Mouse (Mus musculus) neural tube, embryonic 11.5 days (tissue): Measurements from ENCODE around the gene Ube2l6. TPM values are rescaled to one million over a fixed set of nuclear protein-coding genes. Genes with fewer than 3 reads are reported as not detected.
"Not testable (repeated sequence)": the region's sequence is repeated elsewhere in the genome, so short reads cannot be mapped to it uniquely, and the experiment has no call there.

ENCODE experiments used
- ATAC-seq: fragments of 200-750 bp; cut with Nextera tagmentation; 2 replicates; pipeline ENCODE4 v1.8.0; 2017; ENCODE audit warnings: moderate number of reproducible peaks, mild to moderate bottlenecking, moderate TSS enrichment, moderate library complexity; ENCODE audit not compliant: insufficient read depth, low FRiP score, low TSS enrichment
- DNase-seq: peaks from one replicate; pipeline ENCODE4 v3.0.0-alpha.2; 2015; ENCODE audit warnings: low spot score
- H3K27ac ChIP-seq: fragments of 300-500 bp; sonication (generic); 2 replicates; pipeline ENCODE4 v1.5.1; 2014; ENCODE audit warnings: low read depth, mild to moderate bottlenecking, low read length
- H3K27me3 ChIP-seq: fragments of 300-500 bp; sonication (generic); 2 replicates; pipeline ENCODE4 v1.6.1; 2014; ENCODE audit warnings: mild to moderate bottlenecking, low read length, mixed read lengths; ENCODE audit not compliant: control insufficient read depth, insufficient read depth
- H3K36me3 ChIP-seq: fragments of 300-500 bp; sonication (generic); 2 replicates; pipeline ENCODE4 v1.6.1; 2014; ENCODE audit warnings: mild to moderate bottlenecking, low read length, moderate library complexity, mixed read lengths; ENCODE audit not compliant: control insufficient read depth, insufficient read depth
- H3K4me1 ChIP-seq: fragments of 300-500 bp; sonication (generic); 2 replicates; pipeline ENCODE4 v1.6.1; 2014; ENCODE audit warnings: low read length, mixed read lengths; ENCODE audit not compliant: control insufficient read depth, insufficient read depth
- H3K4me2 ChIP-seq: fragments of 300-500 bp; sonication (generic); 2 replicates; pipeline ENCODE4 v1.6.1; 2014; ENCODE audit warnings: low read depth, mild to moderate bottlenecking, moderate library complexity
- H3K4me3 ChIP-seq: fragments of 300-500 bp; sonication (generic); 2 replicates; pipeline ENCODE4 v1.5.1; 2014; ENCODE audit warnings: low read depth, low read length
- H3K9ac ChIP-seq: fragments of 300-500 bp; sonication (generic); 2 replicates; pipeline ENCODE4 v1.6.1; 2014; ENCODE audit warnings: mild to moderate bottlenecking, low read length
- H3K9me3 ChIP-seq: fragments of 300-500 bp; sonication (generic); 2 replicates; pipeline ENCODE4 v1.6.1; 2016; ENCODE audit warnings: low read length; ENCODE audit not compliant: control insufficient read depth
- WGBS: fragments of 180-500 bp; shearing (Covaris S2); extraction: QIAGEN DNeasy Blood & Tissue Kit; methylation state at CpG from one replicate; pipeline ENCODE4 v1.1.7; 2014; 5-methylcytosine and 5-hydroxymethylcytosine counted together
- polyA plus RNA-seq: library from polyadenylated mRNA; unstranded; fragments of >200 nt; fragmentation: Nextera tagmentation; extraction: Ambion mirVana; gene quantifications from 2 replicates; pipeline ENCODE4 v1.2.1, GENCODE M21; 2014

Ube2l6 gene
- polyA plus RNA-seq, 1 experiment from 2014 or later: 34.9 TPM

- Histone ChIP-seq H3K9me3 (no peaks in the 10 kb centered on the region), H3K36me3 (no peaks in the 10 kb centered on the region), H3K27me3 (no peaks in the 10 kb centered on the region), H3K4me2 (peak overlapping the region; percentile 79), H3K27ac (no peak overlapping the region), H3K9ac (peak overlapping the region; percentile 64), H3K4me3 (peak overlapping the region; percentile 53), H3K4me1 (0 out of 2 replicates have a peak, but pooled peaks cover 3% of the 10 kb centered on the region)
- under 1% methylated on average over 10 of the region's 16 CpGs for WGBS
- DNase-seq: peak; percentile 57
- peak; percentile 64 for ATAC-seq
Measured at GRCm38 (mm10) chr2:84799041-84799561, 473 bp downstream of the Ube2l6 start.

- Histone ChIP-seq H3K4me3 (no peak overlapping the region), H3K9ac (no peak overlapping the region), H3K36me3 (no peaks in the 10 kb centered on the region), H3K27ac (no peak overlapping the region), H3K4me2 (no peak overlapping the region), H3K27me3 (no peaks in the 10 kb centered on the region), H3K9me3 (no peaks in the 10 kb centered on the region), H3K4me1 (0 out of 2 replicates have a peak, but pooled peaks cover 3% of the 10 kb centered on the region)
- ATAC-seq (no peak), DNase-seq (no peak)
- 82% methylated on average over 4 of the region's 4 CpGs for WGBS
Measured at GRCm38 (mm10) chr2:84800304-84800703, 1.7 kb downstream of the Ube2l6 start.

DNA sequence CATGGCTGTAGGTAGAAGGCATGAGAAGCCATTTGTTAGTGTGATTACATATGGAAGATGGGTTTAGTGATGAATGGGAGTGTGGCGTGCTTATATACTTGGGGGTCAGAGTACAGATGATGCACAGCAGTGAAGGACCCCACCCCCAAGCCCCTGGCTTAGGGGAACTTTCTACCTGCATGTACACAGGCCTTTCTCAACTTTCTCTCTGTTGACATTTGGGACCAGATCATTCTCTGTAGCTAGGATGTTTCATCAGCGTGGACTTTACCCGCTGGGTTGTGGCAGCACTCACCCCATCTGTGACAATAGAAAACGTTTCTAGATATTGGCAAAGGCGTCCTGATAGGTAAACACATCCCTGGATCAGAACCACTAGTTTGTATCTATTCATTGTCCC is 2.6 kb downstream of the Ube2l6 start:
- not testable (repeated sequence) for H3K4me2 ChIP-seq, H3K4me1 ChIP-seq, H3K36me3 ChIP-seq, H3K27ac ChIP-seq, ATAC-seq, H3K9ac ChIP-seq, H3K27me3 ChIP-seq, DNase-seq, H3K9me3 ChIP-seq, H3K4me3 ChIP-seq
- 85% methylated on average over 5 of the region's 5 CpGs for WGBS

GRCm38 (mm10) chr2:84803963-84804362 is 5.3 kb downstream of the Ube2l6 start:
- Histone ChIP-seq H3K4me1 (0 out of 2 replicates have a peak, but pooled peaks cover 3% of the 10 kb centered on the region), H3K36me3 (no peaks in the 10 kb centered on the region), H3K27me3 (no peaks in the 10 kb centered on the region), H3K4me3 (no peak overlapping the region), H3K9me3 (no peaks in the 10 kb centered on the region), H3K9ac (no peak overlapping the region), H3K4me2 (no peak overlapping the region), H3K27ac (no peak overlapping the region)
- no peak for ATAC-seq
- no peak for DNase-seq
- 88% methylated on average over 7 of the region's 7 CpGs for WGBS

DNA sequence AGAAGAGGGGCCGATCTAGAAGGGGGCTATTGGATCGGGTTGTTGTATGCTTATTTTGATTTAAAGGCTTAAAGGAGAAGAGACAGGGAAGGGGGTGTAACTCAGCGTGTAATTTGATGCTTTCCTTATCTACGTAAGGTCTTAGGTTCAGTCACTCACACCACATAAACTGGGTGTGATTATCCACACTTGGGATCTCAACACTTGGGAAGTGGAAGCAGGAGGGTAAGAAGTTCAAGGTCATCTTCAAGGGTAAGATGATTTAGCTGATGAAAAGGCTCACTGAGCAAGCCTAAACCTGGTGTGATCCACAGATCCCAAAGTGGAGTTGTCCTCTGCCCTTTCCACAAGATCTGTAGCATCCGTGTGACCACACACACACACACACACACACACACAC is 7.9 kb downstream of the Ube2l6 start:
- no peaks in the 10 kb centered on the region for H3K36me3 ChIP-seq
- H3K4me2 ChIP-seq: no peak overlapping the region
- no peaks in the 10 kb centered on the region for H3K9me3 ChIP-seq
- ATAC-seq: no peak
- no peak overlapping the region for H3K9ac ChIP-seq
- H3K4me1 ChIP-seq: no peaks in the 10 kb centered on the region
- H3K27me3 ChIP-seq: no peaks in the 10 kb centered on the region
- H3K27ac ChIP-seq: no peak overlapping the region
- DNase-seq: no peak
- H3K4me3 ChIP-seq: no peak overlapping the region
- 72% methylated on average over 5 of the region's 5 CpGs for WGBS

GRCm38 (mm10) chr2:84809330-84809729 is 10.7 kb downstream of the Ube2l6 start:
- Histone ChIP-seq H3K9ac (no peak overlapping the region), H3K27me3 (no peaks in the 10 kb centered on the region), H3K9me3 (no peaks in the 10 kb centered on the region), H3K27ac (no peak overlapping the region), H3K4me1 (no peaks in the 10 kb centered on the region), H3K4me3 (no peak overlapping the region), H3K36me3 (no peaks in the 10 kb centered on the region), H3K4me2 (no peak overlapping the region)
- ATAC-seq: no peak
- DNase-seq: no peak

DNA sequence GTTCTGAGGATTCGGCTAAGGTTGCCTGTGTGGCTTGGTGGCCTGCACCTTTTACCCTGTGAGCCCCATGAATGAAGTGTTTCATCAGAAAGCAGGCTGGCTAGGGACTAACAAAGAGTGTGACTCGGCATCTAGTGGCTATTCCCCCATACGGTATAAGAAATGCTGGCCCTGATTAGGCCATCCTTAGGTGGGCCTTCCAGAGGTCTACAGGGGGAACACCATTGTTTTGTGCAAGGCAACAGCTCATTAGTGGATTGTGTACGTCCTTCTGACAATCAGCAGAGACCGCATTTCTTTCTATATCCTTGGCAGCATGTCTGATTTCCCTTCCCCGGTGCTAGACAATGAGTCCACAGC is 11.9 kb downstream of the Ube2l6 start:
- peak; percentile 11; the same call in 1 of the 2 replicates for ATAC-seq
- WGBS: 82% methylated on average over 6 of the region's 6 CpGs

DNA sequence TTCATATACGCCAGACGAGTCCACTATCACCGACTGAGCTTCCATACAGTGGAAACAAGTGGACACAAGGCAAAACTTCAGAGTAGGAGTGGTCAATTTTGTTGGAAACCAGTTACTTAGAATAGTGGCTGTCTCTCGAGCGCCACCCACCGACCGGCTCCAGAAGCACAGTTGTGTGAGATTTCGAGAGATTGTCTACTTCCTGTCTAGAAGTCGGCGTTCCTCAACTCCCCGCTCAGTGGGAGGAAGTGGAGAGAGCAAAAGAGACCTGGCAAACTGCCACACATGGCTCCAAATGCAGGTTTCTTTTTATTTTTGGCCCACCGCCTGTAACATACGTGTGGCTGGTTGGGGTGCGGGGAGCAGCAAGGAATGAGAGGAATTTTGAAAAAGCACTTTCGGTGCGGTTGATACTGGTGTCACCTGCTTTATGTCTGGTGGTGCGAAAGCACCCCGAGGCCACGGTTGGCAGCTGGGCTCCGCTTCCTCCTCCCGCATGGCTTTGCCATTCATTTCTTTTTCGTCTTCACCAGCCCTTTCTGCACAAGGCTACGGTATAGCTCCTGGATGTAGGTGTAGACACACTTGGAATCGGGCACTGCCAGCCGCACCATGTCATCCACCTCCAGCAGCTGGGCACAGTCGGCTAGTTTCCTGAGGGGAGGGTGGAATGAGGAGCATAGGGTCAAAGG is 12.4 kb downstream of the Ube2l6 start:
- H3K9ac ChIP-seq: peak overlapping the region; percentile 5; the same call in 1 of the 2 replicates
- H3K27ac ChIP-seq: no peak overlapping the region
- ATAC-seq (peak; percentile 61; the same call in 1 of the 2 replicates), DNase-seq (peak; percentile 89)
- H3K4me3 ChIP-seq: 0 out of 2 replicates have a peak overlapping the region, but pooled peaks have one; percentile 12
- H3K4me2 ChIP-seq: peak overlapping the region; percentile 31
- no peaks in the 10 kb centered on the region for H3K36me3 ChIP-seq
- H3K4me1 ChIP-seq: no peaks in the 10 kb centered on the region
- 47% methylated on average over 26 of the region's 26 CpGs for WGBS
- H3K27me3 ChIP-seq: no peaks in the 10 kb centered on the region
- no peaks in the 10 kb centered on the region for H3K9me3 ChIP-seq

More for the DNA sequence above, 11.9 kb downstream of the Ube2l6 start:
- DNase-seq: no peak
- no peaks in the 10 kb centered on the region for H3K9me3 ChIP-seq
- no peak overlapping the region for H3K4me2 ChIP-seq
- no peak overlapping the region for H3K27ac ChIP-seq
- no peaks in the 10 kb centered on the region for H3K4me1 ChIP-seq
- no peaks in the 10 kb centered on the region for H3K36me3 ChIP-seq
- H3K4me3 ChIP-seq: no peak overlapping the region
- no peaks in the 10 kb centered on the region for H3K27me3 ChIP-seq
- H3K9ac ChIP-seq: no peak overlapping the region

- DNase-seq (no peak), ATAC-seq (no peak)
- Histone ChIP-seq H3K4me2 (no peak overlapping the region), H3K4me1 (no peaks in the 10 kb centered on the region), H3K9ac (no peak overlapping the region), H3K36me3 (no peaks in the 10 kb centered on the region), H3K9me3 (no peaks in the 10 kb centered on the region), H3K27ac (no peak overlapping the region), H3K27me3 (no peaks in the 10 kb centered on the region), H3K4me3 (no peak overlapping the region)
- 93% methylated on average over 7 of the region's 7 CpGs for WGBS
Measured at GRCm38 (mm10) chr2:84811880-84812279, 13.3 kb downstream of the Ube2l6 start.
